Mouse (Mus musculus) cerebral cortex, adult 2 months (tissue): ENCODE measurements around the gene Paf1.

Source experiments
- whole genome bisulfite sequencing: fragments of 180-500 bp; shearing (Covaris S2); methylation state at CpG from one replicate; pipeline ENCODE4 v1.1.7; 2018; 5-methylcytosine and 5-hydroxymethylcytosine counted together

Paf1 gene

DNA sequence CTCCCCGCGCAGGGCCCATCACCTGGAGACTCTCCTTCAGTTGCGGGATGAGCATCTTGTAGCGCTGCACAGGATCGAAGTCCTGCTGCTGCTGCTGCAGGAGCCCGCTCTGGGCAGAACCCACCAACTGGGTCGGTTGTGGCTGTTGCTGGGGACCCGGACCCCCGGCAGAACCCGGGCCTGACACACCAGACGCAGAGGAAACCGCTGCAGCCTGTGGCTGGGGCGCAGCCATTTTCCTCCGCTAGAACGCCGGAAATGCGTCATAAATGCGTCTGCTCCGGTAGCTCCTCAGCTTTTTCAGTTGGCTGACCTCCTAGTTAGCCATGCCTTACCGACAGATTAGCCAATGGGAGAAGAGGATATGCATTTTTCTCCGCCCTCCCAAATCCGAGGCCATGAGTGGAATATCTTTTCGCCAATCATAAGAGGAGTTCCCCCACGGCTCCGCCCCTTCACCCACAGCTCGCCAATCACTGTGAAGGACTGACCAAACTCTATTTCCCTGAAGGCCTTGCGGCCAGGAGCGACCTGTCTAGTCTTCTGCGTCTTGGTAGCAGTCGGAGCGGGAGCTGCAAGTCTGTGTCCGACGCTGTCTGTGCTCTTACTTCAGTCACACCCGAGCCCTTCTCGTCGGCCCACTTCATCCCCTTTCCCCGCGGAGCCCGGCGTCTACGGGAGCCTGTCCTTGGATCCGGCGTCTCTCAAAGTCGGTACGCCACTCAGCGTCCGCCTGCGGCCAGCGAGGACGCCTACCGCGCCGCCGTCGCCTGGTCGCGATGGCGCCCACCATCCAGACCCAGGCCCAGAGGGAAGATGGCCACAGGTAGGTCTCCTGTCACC lies at the start of gene Paf1, which contains the start of gene Med29:
Gene Paf1 (plus strand): TSS at position 523 of the 843 bp plus-strand sequence.
Gene Med29 (minus strand): TSS at position 280 of the 843 bp plus-strand sequence.
- WGBS = under 1% methylated on average over 58 of the region's 58 CpGs

- 2% methylated on average over 4 of the region's 4 CpGs for WGBS
Measured at GRCm38 (mm10) chr7:28344637-28345036, 48.1 kb upstream of the Paf1 start.

- 70% methylated on average over 3 of the region's 3 CpGs for WGBS
Measured at GRCm38 (mm10) chr7:28347746-28348145, 45.0 kb upstream of the Paf1 start.

- 84% methylated on average over 7 of the region's 7 CpGs for WGBS
Measured at GRCm38 (mm10) chr7:28348601-28349000, 44.1 kb upstream of the Paf1 start.

- under 1% methylated on average over 48 of the region's 50 CpGs for WGBS
Measured at GRCm38 (mm10) chr7:28350155-28350883, 42.4 kb upstream of the Paf1 start, which contains the start of gene Rps16. Gene Rps16, plus strand, starts transcription at chr7:28350652.

- 26% methylated on average over 4 of the region's 4 CpGs for WGBS
Measured at GRCm38 (mm10) chr7:28351676-28352191, 41.0 kb upstream of the Paf1 start.

DNA sequence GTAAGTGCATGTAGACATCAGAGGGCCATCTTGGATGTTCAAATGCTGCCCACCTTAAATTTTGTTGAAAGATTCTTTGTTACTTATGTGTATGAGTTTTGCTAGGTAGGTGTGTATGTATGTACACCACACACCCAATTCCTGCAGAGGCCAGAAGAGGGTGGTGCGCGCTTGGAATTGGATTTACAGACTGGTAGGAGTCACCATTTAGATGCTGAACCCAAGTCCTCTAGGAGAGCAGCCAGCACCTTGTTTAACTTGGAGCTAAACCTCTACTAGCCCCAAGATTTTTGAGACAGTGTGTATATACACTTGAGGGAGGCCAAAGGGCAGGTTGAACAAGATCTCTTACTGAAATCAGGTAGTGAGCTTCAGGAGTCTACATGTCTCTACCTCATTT lies 39.5 kb upstream of the Paf1 start:
- WGBS = 88% methylated on average over 2 of the region's 2 CpGs

GRCm38 (mm10) chr7:28354113-28354581 lies 38.6 kb upstream of the Paf1 start:
- 87% methylated on average over 3 of the region's 3 CpGs for WGBS

DNA sequence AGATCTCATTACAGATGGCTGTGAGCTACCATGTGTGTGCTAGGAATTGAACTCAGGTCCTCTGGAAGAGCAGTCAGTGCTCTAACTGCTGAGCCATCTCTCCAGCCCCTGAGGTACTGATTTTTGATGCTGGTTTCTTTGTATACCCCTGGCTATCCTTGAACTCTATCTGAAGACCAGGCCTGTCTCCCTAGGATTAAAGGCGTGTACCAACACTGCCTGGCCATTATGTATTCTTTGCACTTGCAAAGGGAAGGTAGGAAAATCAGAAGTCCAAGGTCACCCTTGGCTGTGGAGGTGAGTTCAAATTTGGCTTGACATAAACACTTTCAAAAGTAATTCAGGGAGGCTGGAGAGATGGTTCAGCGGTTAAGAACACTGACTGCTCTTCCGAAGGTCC lies 38.2 kb upstream of the Paf1 start:
- WGBS = 91% methylated on average over 3 of the region's 3 CpGs

DNA sequence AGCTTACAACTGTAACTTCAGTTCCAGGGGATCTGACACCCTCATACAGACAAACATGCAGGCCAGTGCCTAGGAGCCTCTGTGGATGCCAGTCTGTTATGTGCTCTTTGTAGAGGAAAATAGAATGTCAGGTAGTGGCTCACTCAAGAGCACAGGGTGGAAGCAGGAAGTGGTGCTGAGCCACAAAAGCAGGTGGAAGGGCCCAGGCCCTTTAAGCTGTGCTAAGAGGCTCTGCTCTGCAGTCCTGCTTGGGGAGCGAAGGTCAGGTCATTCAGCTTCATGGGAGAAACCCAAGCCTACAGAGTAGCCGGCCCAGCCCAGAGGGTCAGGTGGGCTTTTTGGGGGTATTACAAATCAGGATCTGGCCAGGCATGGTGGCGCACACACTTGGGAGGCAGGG lies 37.5 kb upstream of the Paf1 start:
- 96% methylated on average over 3 of the region's 3 CpGs for WGBS

DNA sequence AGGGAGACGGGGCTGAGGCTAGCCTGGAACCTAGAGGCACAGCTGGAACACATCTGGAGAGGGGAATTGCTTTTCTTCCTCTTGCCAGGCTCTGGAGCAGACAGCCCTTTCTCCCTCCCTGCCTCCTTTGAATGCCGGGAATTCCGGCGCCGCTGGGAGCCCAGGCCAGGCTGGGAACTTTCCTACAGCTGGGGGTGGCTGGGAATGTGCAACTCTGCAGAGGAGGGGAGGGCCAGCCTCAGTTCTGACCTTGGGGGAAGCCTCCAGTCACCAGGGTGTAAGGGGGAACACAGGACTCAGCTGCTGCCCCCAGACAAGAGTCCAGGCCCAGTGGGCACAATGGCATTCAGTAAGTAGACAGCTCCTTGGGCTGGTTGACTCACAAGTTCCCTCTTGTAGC lies 35.8 kb upstream of the Paf1 start:
- WGBS = 20% methylated on average over 5 of the region's 5 CpGs

- WGBS = 24% methylated on average over 5 of the region's 5 CpGs
Measured at GRCm38 (mm10) chr7:28357984-28358383, 34.8 kb upstream of the Paf1 start.

- 73% methylated on average over 7 of the region's 7 CpGs for WGBS
Measured at GRCm38 (mm10) chr7:28358431-28358830, 34.3 kb upstream of the Paf1 start.

DNA sequence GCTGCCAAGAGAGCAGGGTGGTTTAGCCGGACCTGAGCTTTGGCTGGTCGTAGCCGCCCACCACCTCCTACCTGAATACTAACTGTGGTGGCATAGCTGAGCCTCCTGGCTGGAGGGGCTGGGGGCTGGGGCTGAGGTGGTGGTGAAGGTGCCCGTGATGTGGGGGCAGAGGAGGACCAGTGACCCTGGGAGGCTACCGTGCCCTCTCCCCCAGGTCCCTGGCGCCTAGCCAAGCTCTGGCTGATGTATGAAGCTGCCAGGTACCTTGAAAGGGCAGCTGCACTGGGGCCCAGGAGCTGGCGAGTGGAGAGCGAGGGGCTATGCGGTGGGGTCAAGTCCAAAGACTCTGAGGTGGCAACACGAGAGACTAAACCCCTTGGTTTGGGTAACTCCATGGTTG lies 32.9 kb upstream of the Paf1 start:
- WGBS = 89% methylated on average over 10 of the region's 10 CpGs

DNA sequence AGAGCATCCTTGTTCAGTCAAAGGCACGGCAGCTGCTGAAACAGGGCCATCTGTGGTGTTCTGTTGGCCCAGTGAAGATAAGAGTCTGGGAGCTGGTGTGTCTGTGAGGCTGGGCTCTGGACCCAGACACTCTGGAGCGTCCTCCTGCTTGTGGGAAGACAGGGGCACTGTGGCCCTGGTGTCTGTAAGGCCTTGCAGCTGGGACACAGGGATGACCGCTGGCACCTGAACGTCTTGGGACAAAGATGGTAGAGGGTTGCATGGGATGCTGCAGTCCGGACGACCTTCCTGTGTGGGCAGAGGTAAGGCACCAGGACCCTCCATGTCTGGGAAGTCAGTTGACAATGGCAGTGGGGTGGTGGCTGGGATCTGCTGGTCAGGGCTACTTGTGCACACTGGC lies 32.5 kb upstream of the Paf1 start:
- WGBS = 90% methylated on average over 6 of the region's 6 CpGs

GRCm38 (mm10) chr7:28361647-28362341 lies 31.0 kb upstream of the Paf1 start:
- 78% methylated on average over 20 of the region's 20 CpGs for WGBS

DNA sequence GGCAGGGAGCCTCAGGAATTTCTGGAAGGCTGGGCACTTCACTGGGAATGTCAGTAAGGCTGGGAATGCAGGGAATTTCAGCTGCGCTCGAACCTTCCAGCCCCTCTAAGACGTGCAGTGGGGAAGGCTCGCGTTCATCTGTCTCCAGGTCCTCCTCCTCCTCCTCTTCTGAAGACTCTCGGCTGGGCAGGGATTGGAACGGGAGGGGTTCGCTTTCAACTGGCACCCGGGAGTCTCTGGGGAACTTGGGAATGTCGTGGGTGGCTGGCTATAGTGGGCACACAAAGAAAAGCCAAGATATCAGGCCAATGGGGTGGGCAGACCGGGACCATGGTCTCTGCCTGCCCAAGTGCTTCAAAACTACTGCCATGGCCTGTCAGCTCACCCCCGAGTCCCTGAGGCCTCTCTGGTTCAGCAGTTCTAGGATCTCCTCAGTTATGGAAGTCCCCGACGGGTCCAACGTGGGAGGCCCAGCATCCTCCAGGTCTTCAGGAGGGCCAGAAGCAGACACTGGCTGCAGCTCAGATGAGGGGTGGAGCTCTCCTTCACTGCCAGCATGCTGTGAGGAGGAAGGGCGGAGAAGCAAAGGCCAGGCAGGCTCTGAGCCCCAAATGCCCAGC lies 30.2 kb upstream of the Paf1 start:
- WGBS = 72% methylated on average over 16 of the region's 16 CpGs

- 82% methylated on average over 16 of the region's 16 CpGs for WGBS
Measured at GRCm38 (mm10) chr7:28367663-28368275, 25.0 kb upstream of the Paf1 start.

GRCm38 (mm10) chr7:28368276-28368920 lies 24.4 kb upstream of the Paf1 start:
- 89% methylated on average over 16 of the region's 16 CpGs for WGBS

- 92% methylated on average over 14 of the region's 14 CpGs for WGBS
Measured at GRCm38 (mm10) chr7:28370051-28370450, 22.7 kb upstream of the Paf1 start.
